ENCODE assay signal across 15 mouse cellular contexts in genomic region chr1:154917438-154917837, GRCm38 (mm10). TPM values are rescaled to one million over a fixed set of nuclear protein-coding genes. Genes with fewer than 3 reads are reported as not detected.
DNase-seq lines count a peak whose midpoint lies in the region; ATAC-seq and TF ChIP-seq lines count a peak whose summit lies in the region.
"Had no signal": no experiment of that assay in that cellular context is flagged by ENCODE, and none has a peak within 500 bp of the region (broad histone marks: within the 10 kb centered on the region; RNA-seq: fewer than 3 reads in every experiment).

No protein-coding gene starts in this region.

- H3K9ac ChIP-seq in heart, adult 2 months (ENCODE audit: low read depth, low read length) = no peak overlapping the region
- H3K9ac ChIP-seq in lung, embryonic 15.5 days = no peak overlapping the region
- no peak overlapping the region for H3K9ac ChIP-seq in lung, postnatal 0 days (replicated peaks; ENCODE audit: low read depth)
- H3K9ac ChIP-seq in forebrain, embryonic 14.5 days (ENCODE audit: low read length) = no peak overlapping the region
- H3K9ac ChIP-seq: forebrain, postnatal 0 days; heart, embryonic 15.5 days; limb, embryonic 12.5 days had no signal

- no peak overlapping the region for H3K27ac ChIP-seq in heart, adult 2 months
- no peak overlapping the region for H3K27ac ChIP-seq in lung, embryonic 15.5 days
- no peak overlapping the region for H3K27ac ChIP-seq in embryonic facial prominence, embryonic 10.5 days (replicated peaks)
- H3K27ac ChIP-seq in lung, postnatal 0 days (ENCODE audit: low read length) = no peak overlapping the region
- H3K27ac ChIP-seq in forebrain, embryonic 14.5 days (ENCODE audit: low read depth, low read length) = no peak overlapping the region
- H3K27ac ChIP-seq: heart, embryonic 15.5 days; limb, embryonic 12.5 days; stomach, postnatal 0 days had no signal

- TF ChIP-seq EP300 in heart, adult 2 months (IDR thresholded peaks at IDR 0.05; ENCODE audit: insufficient read depth, low read depth, low read length) = no peak
- no peak for TF ChIP-seq EP300 in lung, postnatal 0 days (IDR thresholded peaks at IDR 0.05)

- no peak overlapping the region for H3K4me3 ChIP-seq in heart, adult 2 months
- H3K4me3 ChIP-seq in lung, embryonic 15.5 days = no peak overlapping the region
- H3K4me3 ChIP-seq in embryonic facial prominence, embryonic 10.5 days = no peak overlapping the region
- no peak overlapping the region for H3K4me3 ChIP-seq in lung, postnatal 0 days (ENCODE audit: low read depth, low read length)
- no peak overlapping the region for H3K4me3 ChIP-seq in forebrain, embryonic 14.5 days (ENCODE audit: low read depth, low read length)
- H3K4me3 ChIP-seq: heart, embryonic 15.5 days; limb, embryonic 12.5 days had no signal

- no peaks in the 10 kb centered on the region for H3K79me2 ChIP-seq in heart, adult 2 months (replicated peaks; ENCODE audit: control insufficient read depth, insufficient read depth, low read length)

- 64% methylated on average over 6 of the region's 6 CpGs for WGBS in heart, adult 2 months
- 49% methylated on average over 6 of the region's 6 CpGs for WGBS in lung, embryonic 15.5 days
- 74% methylated on average over 6 of the region's 6 CpGs for WGBS in embryonic facial prominence, embryonic 10.5 days
- WGBS in lung, postnatal 0 days = 55% methylated on average over 6 of the region's 6 CpGs
- 79% methylated on average over 6 of the region's 6 CpGs for WGBS in forebrain, embryonic 14.5 days

- intact Hi-C loops in heart, adult 2 months (cut with DNase I) = no loop called here
- intact Hi-C loops in heart, postnatal 25 days (cut with DNase I) = no loop called here

- H3K27me3 ChIP-seq in heart, adult 2 months (ENCODE audit: control insufficient read depth, insufficient read depth, low read length) = no peaks in the 10 kb centered on the region
- no peaks in the 10 kb centered on the region for H3K27me3 ChIP-seq in lung, embryonic 15.5 days
- no peaks in the 10 kb centered on the region for H3K27me3 ChIP-seq in embryonic facial prominence, embryonic 10.5 days (replicated peaks; ENCODE audit: low read depth, poor library complexity, severe bottlenecking)
- no peaks in the 10 kb centered on the region for H3K27me3 ChIP-seq in lung, postnatal 0 days (replicated peaks; ENCODE audit: insufficient read depth, low read length)
- no peaks in the 10 kb centered on the region for H3K27me3 ChIP-seq in forebrain, embryonic 14.5 days (replicated peaks; ENCODE audit: control insufficient read depth, insufficient read depth, low read length)
- H3K27me3 ChIP-seq: heart, embryonic 15.5 days; limb, embryonic 12.5 days had no signal

- peaks cover 3% of the 10 kb centered on the region for H3K4me1 ChIP-seq in heart, adult 2 months (ENCODE audit: control insufficient read depth, insufficient read depth, low read length)
- no peaks in the 10 kb centered on the region for H3K4me1 ChIP-seq in lung, embryonic 15.5 days
- H3K4me1 ChIP-seq in embryonic facial prominence, embryonic 10.5 days = no peaks in the 10 kb centered on the region
- no peaks in the 10 kb centered on the region for H3K4me1 ChIP-seq in lung, postnatal 0 days (ENCODE audit: insufficient read depth, low read depth, low read length)
- no peaks in the 10 kb centered on the region for H3K4me1 ChIP-seq in forebrain, embryonic 14.5 days (ENCODE audit: control insufficient read depth, insufficient read depth, low read length)
- H3K4me1 ChIP-seq: heart, embryonic 15.5 days; limb, embryonic 12.5 days had no signal

- TF ChIP-seq POLR2A in heart, adult 2 months (IDR thresholded peaks at IDR 0.05; ENCODE audit: insufficient read depth, low read depth, low read length) = no peak

- H3K9me3 ChIP-seq in lung, embryonic 15.5 days = no peaks in the 10 kb centered on the region
- H3K9me3 ChIP-seq in embryonic facial prominence, embryonic 10.5 days = no peaks in the 10 kb centered on the region
- no peaks in the 10 kb centered on the region for H3K9me3 ChIP-seq in lung, postnatal 0 days (ENCODE audit: low read length)
- no peaks in the 10 kb centered on the region for H3K9me3 ChIP-seq in forebrain, embryonic 14.5 days (replicated peaks; ENCODE audit: control insufficient read depth, low read length)
- H3K9me3 ChIP-seq: heart, embryonic 15.5 days; limb, embryonic 12.5 days had no signal

- H3K36me3 ChIP-seq in heart, adult 2 months (ENCODE audit: control insufficient read depth, insufficient read depth, low read length) = no peaks in the 10 kb centered on the region
- H3K36me3 ChIP-seq in lung, embryonic 15.5 days = no peaks in the 10 kb centered on the region
- H3K36me3 ChIP-seq in embryonic facial prominence, embryonic 10.5 days (replicated peaks) = no peaks in the 10 kb centered on the region
- H3K36me3 ChIP-seq in lung, postnatal 0 days (ENCODE audit: insufficient read depth, low read length) = no peaks in the 10 kb centered on the region
- H3K36me3 ChIP-seq in forebrain, embryonic 14.5 days (ENCODE audit: control insufficient read depth, insufficient read depth, low read length) = no peaks in the 10 kb centered on the region
- H3K36me3 ChIP-seq: heart, embryonic 15.5 days; limb, embryonic 12.5 days had no signal

- DNase-seq in heart, adult 2 months = peak; percentile 39 to 44
- no peak for DNase-seq in heart, postnatal 25 days (ENCODE audit: low spot score)
- DNase-seq in lung, postnatal 36 days = no peak
- peak; percentile 13 for DNase-seq in embryonic facial prominence, embryonic 10.5 days (ENCODE audit: low spot score)
- peak; percentile 40 for DNase-seq in lung, postnatal 0 days (ENCODE audit: low spot score)
- no peak for DNase-seq in forebrain, embryonic 14.5 days (ENCODE audit: low spot score)
- DNase-seq in cerebellum, adult 11-12 months = no peak
- DNase-seq: adrenal gland, adult 8-10 months; embryo, embryonic 11 days; forebrain, postnatal 0 days; kidney, postnatal 10 days had no signal

- 0 out of 2 replicates have a peak, but pooled peaks have one; percentile 31 for ATAC-seq in lung, embryonic 15.5 days (ENCODE audit: borderline replicate concordance, extremely low read depth, low FRiP score, low TSS enrichment)
- peak; percentile 46 for ATAC-seq in lung, postnatal 0 days
- ATAC-seq in forebrain, embryonic 14.5 days = no peak
- ATAC-seq: forebrain, postnatal 0 days had no signal

- no peak for TF ChIP-seq CTCF in heart, adult 2 months (IDR thresholded peaks at IDR 0.05)
- TF ChIP-seq CTCF in lung, postnatal 0 days (IDR thresholded peaks at IDR 0.05) = no peak

- no peak overlapping the region for H3K4me2 ChIP-seq in lung, embryonic 15.5 days
- no peak overlapping the region for H3K4me2 ChIP-seq in lung, postnatal 0 days (replicated peaks; ENCODE audit: low read depth, low read length)
- H3K4me2 ChIP-seq in forebrain, embryonic 14.5 days (ENCODE audit: low read length) = no peak overlapping the region
- H3K4me2 ChIP-seq: heart, embryonic 15.5 days; limb, embryonic 12.5 days had no signal

RNA-seq across cellular contexts. Expression of gene Cacna1e, which starts 33.1 kb away (rescaled TPM):
- under 1 TPM; 0.08 to 0.09 TPM for total RNA-seq in heart, adult 2 months (2021)
- polyA plus RNA-seq in heart, adult 2 months (2012; rRNA removed) = 0.06 and 0.14 TPM in 2 replicates
- total RNA-seq in heart, postnatal 25 days (2021) = under 1 TPM; 0.14 to 0.16 TPM
- polyA plus RNA-seq in lung, embryonic 15.5 days (2015; fragmentation: Nextera tagmentation; extraction: Ambion mirVana) = 0.21 and 0.45 TPM in 2 replicates
- 0.72 and 1.0 TPM in 2 replicates for polyA plus RNA-seq in embryonic facial prominence, embryonic 10.5 days (2016; fragmentation: Nextera tagmentation; extraction: Ambion mirVana)
- polyA plus RNA-seq in lung, postnatal 0 days (2015; fragmentation: Nextera tagmentation; extraction: Ambion mirVana) = 0.19 and 0.29 TPM in 2 replicates
- 6.7 and 13.9 TPM in 2 replicates for polyA plus RNA-seq in forebrain, embryonic 14.5 days (2014; fragmentation: Nextera tagmentation; extraction: Ambion mirVana)

Comparison
In these comparisons a context has a peak if more than half of its experiments do, and no peak if none do; other contexts are left out.
1. DNase-seq: peak in heart, adult 2 months (2 of 2), embryonic facial prominence, embryonic 10.5 days (single experiment) and lung, postnatal 0 days (single experiment); none in heart, postnatal 25 days (single experiment), lung, postnatal 36 days (single experiment), forebrain, embryonic 14.5 days (single experiment) and cerebellum, adult 11-12 months (single experiment).